Mouse (Mus musculus): ENCODE data around the gene Tmem60.

GRCm38 (mm10) chr5:20843405-20843804 lies 38.6 kb upstream of the Tmem60 start:
- TF ChIP-seq CTCF (IDR thresholded peaks at IDR 0.05; ENCODE audit: low read depth, low read length) (no peak), GATA2 (IDR thresholded peaks at IDR 0.05; ENCODE audit: borderline replicate concordance, low read depth, low read length) (no peak), GATA1 (IDR thresholded peaks at IDR 0.05; ENCODE audit: borderline replicate concordance, low read length) (no peak), TAL1 (conservative IDR thresholded peaks at IDR 0.05; ENCODE audit: low read depth, low read length) (no peak), POLR2AphosphoS5 (IDR thresholded peaks at IDR 0.05; ENCODE audit: insufficient replicate concordance, low read depth, low read length) (no peak)
